Mouse (Mus musculus): ENCODE measurements around the gene Plekhg1. TPM values are rescaled to one million over a fixed set of nuclear protein-coding genes. Genes with fewer than 3 reads are reported as not detected.

The Plekhg1 gene
- polyA plus RNA-seq, 1 experiment from 2014 or later: 16.1 TPM

DNA sequence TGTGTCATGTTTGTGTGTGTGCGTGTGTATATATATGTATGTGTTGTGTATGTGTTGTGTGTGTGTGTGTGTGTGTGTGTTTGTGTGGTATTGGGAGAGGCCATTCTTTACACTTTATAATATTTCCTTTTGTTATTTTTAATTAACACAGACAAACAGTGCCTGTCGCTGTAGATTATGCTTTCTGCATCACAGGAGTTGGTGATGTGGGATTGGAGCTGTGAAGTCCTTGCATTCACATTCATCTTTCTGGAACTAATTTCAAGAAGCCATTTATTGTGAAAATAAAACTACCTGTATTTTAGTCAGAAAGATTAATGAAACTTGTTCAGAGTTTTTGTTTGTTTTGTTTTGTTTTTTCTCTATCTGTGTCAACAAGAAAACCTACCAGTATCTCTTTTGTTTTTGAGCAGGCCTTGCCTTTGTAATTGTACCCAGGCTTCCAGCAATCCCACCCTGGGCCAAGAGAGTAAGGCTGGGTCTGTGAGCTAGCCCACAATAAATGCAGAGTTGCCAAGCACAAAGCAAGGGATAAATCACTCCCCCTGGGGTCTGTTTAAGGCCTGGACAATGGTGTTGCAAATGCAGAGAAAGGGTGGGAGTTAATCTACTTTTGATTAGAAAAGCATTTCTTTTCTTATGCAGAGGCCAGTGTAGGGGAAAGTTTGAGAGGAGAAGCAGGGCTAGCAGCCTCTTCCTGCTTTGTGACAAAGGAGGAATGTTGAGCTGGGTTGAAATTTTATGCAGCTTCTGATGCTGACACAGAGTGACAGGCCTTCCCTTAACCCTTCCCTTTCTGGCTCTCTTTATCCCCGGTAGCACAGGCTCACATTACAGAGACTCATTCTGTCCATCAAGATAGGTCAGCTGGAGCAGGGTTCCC is 151.5 kb downstream of the Plekhg1 start:
- Histone ChIP-seq H3K4me2 (no peak overlapping the region), H3K36me3 (no peaks in the 10 kb centered on the region), H3K27me3 (no peaks in the 10 kb centered on the region), H3K9me3 (no peaks in the 10 kb centered on the region), H3K4me1 (replicated peaks) (peaks cover 18% of the 10 kb centered on the region), H3K4me3 (replicated peaks) (no peak overlapping the region), H3K9ac (replicated peaks) (0 out of 2 replicates have a peak overlapping the region, but pooled peaks have one; percentile 23), H3K27ac (peak overlapping the region; percentile 74)
- ATAC-seq (ENCODE audit: insufficient number of reproducible peaks, insufficient read depth, low FRiP score, low TSS enrichment, low read depth): no peak; the same call in 1 of the 2 replicates
- WGBS: 42% methylated on average over 3 of the region's 3 CpGs

DNA sequence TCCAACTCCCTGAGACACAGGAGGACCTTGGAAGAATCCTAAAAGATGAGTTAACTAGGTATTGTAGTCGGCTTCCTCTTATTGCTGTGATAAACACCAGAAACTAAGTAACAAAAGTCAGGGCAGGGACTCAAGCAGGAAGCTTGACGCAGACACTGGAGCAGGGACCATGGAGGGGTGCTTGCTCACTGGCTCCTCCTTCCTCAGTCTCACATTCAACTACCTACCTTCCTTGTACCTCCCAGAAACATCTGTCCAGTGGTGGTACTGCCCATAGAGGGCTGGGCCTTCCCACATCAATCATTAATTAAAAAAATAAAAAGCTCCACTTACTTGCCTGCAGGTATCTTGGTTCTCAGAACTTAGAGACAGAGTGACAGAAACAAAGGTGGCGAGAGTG is 152.2 kb downstream of the Plekhg1 start:
- WGBS: 53% methylated on average over 3 of the region's 3 CpGs
- peak overlapping the region; percentile 74 for H3K27ac ChIP-seq
- no peak for ATAC-seq (ENCODE audit: insufficient number of reproducible peaks, insufficient read depth, low FRiP score, low TSS enrichment, low read depth)
- no peak overlapping the region for H3K4me3 ChIP-seq (replicated peaks)
- no peaks in the 10 kb centered on the region for H3K9me3 ChIP-seq
- H3K4me1 ChIP-seq (replicated peaks): peaks cover 25% of the 10 kb centered on the region
- H3K27me3 ChIP-seq: no peaks in the 10 kb centered on the region
- H3K4me2 ChIP-seq: no peak overlapping the region
- H3K36me3 ChIP-seq: no peaks in the 10 kb centered on the region
- no peak overlapping the region for H3K9ac ChIP-seq (replicated peaks)

DNA sequence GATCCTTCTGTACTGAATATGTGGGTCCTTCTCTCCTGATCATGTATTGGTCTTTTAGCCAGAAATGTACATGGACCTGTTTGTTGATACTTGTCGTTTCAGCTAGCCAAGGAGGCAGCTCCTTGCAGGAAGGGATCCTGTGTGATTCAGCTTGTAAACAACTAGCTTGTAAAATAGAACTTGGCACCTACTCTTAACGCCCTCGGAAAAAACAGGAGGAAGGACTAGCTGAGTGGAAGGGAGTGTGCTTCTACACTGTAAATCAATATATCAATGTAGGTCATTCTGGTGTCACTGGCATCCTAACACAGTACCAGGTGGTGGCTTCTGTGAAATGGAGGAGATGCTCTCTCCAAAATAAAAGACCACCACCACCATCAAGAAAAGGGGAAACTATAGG is 157.9 kb downstream of the Plekhg1 start:
- WGBS: 21% methylated on average over 3 of the region's 3 CpGs
- no peak for ATAC-seq (ENCODE audit: insufficient number of reproducible peaks, insufficient read depth, low FRiP score, low TSS enrichment, low read depth)

DNA sequence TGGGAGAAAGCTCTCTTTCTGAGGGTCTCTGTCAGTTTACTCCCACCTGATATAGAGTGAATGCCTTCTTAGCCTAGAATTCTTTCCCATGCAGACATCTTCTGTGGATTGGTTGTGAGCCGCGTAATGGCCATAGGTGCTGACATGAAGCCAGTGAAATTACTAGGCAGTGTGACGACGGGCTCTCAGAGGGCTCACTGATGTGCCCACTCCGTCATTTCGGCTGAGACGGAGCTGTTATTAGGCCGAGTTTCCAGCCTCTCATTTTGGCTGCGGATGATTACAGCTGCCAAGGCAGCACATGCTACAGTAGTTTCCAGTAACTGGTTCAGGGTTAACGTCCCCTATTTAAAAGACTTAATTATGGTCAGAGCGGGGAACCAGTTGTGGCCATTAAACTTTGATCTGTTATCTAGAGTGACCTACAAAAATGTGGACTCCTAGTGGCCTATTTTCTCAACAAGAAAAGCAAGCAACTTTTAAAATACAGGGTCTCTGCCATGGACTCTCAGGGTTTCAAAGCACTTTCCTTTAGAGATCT is 160.3 kb downstream of the Plekhg1 start:
- no peak for ATAC-seq (ENCODE audit: insufficient number of reproducible peaks, insufficient read depth, low FRiP score, low TSS enrichment, low read depth)
- 45% methylated on average over 11 of the region's 11 CpGs for whole genome bisulfite sequencing

More for the DNA sequence above, 157.9 kb downstream of the Plekhg1 start:
- Histone ChIP-seq H3K9ac (replicated peaks) (no peak overlapping the region), H3K27ac (no peak overlapping the region), H3K4me1 (replicated peaks) (peaks cover 8% of the 10 kb centered on the region), H3K4me3 (replicated peaks) (no peak overlapping the region), H3K4me2 (no peak overlapping the region), H3K9me3 (no peaks in the 10 kb centered on the region), H3K27me3 (no peaks in the 10 kb centered on the region), H3K36me3 (no peaks in the 10 kb centered on the region)

DNA sequence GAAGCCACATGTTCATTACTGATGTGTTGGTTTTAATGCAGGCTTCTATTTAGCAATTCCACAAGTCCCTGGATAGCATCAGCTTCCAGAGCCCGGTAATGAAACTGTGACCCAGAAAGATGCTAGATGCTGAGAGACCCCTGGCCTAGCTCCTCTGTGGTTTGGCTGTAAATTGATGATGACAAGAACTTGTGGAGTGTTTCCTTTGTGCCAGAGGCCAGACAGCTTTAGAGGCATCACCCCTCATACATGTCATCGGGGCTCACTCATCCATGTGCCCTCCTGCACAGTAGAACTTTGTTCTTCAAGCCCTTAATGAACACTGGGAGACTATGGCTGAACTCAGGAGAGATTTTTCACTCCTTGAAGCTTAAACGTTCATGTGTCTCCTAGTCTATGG is 165.6 kb downstream of the Plekhg1 start:
- Histone ChIP-seq H3K4me3 (replicated peaks) (no peak overlapping the region), H3K9ac (replicated peaks) (no peak overlapping the region), H3K36me3 (no peaks in the 10 kb centered on the region), H3K4me2 (no peak overlapping the region), H3K9me3 (no peaks in the 10 kb centered on the region), H3K4me1 (replicated peaks) (no peaks in the 10 kb centered on the region; the same call in 1 of the 2 replicates), H3K27me3 (no peaks in the 10 kb centered on the region), H3K27ac (no peak overlapping the region)
- 85% methylated on average over 3 of the region's 3 CpGs for WGBS
- no peak for ATAC-seq (ENCODE audit: insufficient number of reproducible peaks, insufficient read depth, low FRiP score, low TSS enrichment, low read depth)

More for the DNA sequence above, 160.3 kb downstream of the Plekhg1 start:
- no peaks in the 10 kb centered on the region for H3K36me3 ChIP-seq
- peaks cover 8% of the 10 kb centered on the region for H3K4me1 ChIP-seq (replicated peaks)
- H3K27ac ChIP-seq: no peak overlapping the region
- no peak overlapping the region for H3K4me3 ChIP-seq (replicated peaks)
- no peaks in the 10 kb centered on the region for H3K27me3 ChIP-seq
- no peak overlapping the region for H3K4me2 ChIP-seq
- H3K9me3 ChIP-seq: no peaks in the 10 kb centered on the region
- H3K9ac ChIP-seq (replicated peaks): no peak overlapping the region

DNA sequence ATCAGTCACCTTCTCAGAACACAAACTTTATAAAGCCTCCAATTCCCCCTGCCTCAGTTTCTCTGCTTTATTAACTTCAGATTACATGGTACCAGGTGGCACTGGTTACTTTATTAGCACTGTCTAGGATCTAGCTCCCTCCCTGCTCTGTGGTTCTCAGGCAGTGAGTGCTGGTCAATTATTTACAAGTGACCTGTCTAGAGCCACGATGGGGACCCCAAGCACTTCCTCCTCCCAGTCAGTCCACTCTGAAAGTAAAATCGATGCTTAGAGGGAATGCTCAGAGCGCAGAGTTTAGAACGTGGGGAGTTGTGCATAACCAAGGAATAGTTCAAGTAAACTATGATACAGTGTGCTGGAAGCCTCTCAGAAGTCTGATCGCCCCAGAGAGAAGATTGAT is 173.9 kb downstream of the Plekhg1 start:
- no peaks in the 10 kb centered on the region for H3K27me3 ChIP-seq
- H3K9me3 ChIP-seq: no peaks in the 10 kb centered on the region
- H3K4me3 ChIP-seq (replicated peaks): no peak overlapping the region
- H3K4me2 ChIP-seq: no peak overlapping the region
- ATAC-seq (ENCODE audit: insufficient number of reproducible peaks, insufficient read depth, low FRiP score, low TSS enrichment, low read depth): no peak
- H3K36me3 ChIP-seq: no peaks in the 10 kb centered on the region
- H3K9ac ChIP-seq (replicated peaks): no peak overlapping the region
- H3K4me1 ChIP-seq (replicated peaks): no peaks in the 10 kb centered on the region
- 73% methylated on average over 5 of the region's 5 CpGs for WGBS
- H3K27ac ChIP-seq: no peak overlapping the region

DNA sequence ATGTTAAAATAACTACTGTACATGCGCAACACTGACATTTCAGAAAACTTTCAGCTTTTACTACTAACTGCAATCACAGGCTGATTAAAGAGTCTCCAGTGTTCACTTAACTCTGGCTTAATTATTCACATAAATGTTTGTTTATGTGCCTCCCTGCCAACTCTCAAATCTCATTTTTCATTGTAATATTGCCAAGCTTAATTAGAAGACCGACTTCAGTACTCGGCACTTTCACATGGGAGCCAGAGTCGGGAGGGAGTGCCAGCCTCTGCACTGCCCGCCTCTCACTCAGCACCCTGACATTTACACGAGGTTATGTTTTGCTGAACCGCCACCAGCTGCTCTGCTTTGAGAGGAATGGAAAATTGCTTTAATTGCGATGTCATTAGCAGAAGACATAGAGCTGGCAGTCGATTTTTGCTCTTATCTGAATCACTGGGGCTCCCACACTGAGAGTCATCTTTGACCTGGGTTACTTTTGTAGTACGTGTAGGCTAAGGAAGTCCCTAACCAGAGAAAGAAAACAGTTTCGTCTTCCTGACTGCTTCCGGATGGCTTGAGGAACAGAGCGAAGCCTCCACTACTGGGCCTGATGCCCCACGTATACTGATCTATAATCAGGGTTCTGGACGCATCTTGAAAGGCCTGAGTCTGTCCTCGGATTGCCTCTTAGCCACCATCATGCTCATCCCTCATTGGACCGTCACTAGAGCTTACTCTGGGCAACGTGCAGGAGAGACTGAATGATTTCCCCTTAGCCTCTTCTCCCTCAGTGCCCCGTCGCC is 180.4 kb downstream of the Plekhg1 start:
- WGBS: 76% methylated on average over 20 of the region's 20 CpGs
- no peaks in the 10 kb centered on the region for H3K27me3 ChIP-seq
- H3K4me3 ChIP-seq (replicated peaks): no peak overlapping the region
- no peaks in the 10 kb centered on the region; the same call in 1 of the 2 replicates for H3K36me3 ChIP-seq
- H3K9me3 ChIP-seq: no peaks in the 10 kb centered on the region
- H3K4me2 ChIP-seq: no peak overlapping the region
- H3K9ac ChIP-seq (replicated peaks): no peak overlapping the region
- no peak overlapping the region for H3K27ac ChIP-seq
- no peaks in the 10 kb centered on the region for H3K4me1 ChIP-seq (replicated peaks)
- ATAC-seq (ENCODE audit: insufficient number of reproducible peaks, insufficient read depth, low FRiP score, low TSS enrichment, low read depth): no peak

DNA sequence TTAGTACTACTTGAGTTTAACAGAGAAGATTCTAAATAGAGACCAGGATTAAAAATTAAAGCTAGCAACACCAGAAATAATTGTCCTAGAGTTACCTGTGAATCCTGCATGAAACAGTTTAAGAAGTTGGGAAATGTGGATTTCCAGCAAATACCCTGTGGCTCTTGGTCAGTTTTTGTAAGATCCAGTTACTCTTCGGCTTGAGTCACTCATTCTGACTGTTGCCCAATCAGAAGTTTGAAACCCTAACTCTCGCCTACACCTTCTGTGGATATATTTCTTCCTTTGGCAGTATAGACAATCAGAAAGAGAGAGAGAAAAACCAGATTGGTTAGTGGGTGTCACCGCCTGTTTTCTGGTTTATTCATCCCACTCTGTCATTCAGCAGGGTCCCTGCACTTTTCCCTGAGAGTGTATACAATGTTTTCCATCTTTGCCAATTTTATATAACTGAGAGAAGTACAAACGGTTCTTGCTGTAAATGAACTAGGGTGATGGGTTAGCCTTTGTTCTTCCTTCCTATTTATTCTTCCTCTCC is 187.9 kb downstream of the Plekhg1 start:
- no peak overlapping the region for H3K4me3 ChIP-seq (replicated peaks)
- H3K27me3 ChIP-seq: no peaks in the 10 kb centered on the region
- 73% methylated on average over 4 of the region's 4 CpGs for WGBS
- no peak overlapping the region for H3K9ac ChIP-seq (replicated peaks)
- ATAC-seq (ENCODE audit: insufficient number of reproducible peaks, insufficient read depth, low FRiP score, low TSS enrichment, low read depth): no peak
- H3K9me3 ChIP-seq: no peaks in the 10 kb centered on the region
- H3K4me2 ChIP-seq: no peak overlapping the region
- H3K27ac ChIP-seq: no peak overlapping the region
- no peaks in the 10 kb centered on the region for H3K4me1 ChIP-seq (replicated peaks)
- H3K36me3 ChIP-seq: 0 out of 2 replicates have a peak, but pooled peaks cover 5% of the 10 kb centered on the region

DNA sequence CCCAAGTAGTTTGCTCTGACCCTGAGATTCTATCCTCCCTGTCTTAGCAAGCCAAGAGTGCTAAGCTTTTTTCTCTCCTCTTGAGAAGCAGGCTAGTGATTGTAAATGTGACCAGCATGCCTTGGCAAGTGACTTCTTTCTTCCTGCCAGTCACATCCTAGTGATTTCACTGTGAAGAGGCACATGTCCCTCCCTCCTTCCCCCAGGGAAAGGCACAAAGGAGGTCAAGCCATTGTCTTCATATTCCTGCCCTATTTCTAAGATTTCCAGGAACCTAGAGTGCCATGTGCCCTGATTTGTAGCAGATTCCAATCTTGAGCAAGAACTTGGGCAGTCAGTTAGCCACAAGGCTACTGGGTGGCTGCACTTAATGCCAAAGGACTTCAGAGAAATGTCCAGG is 191.7 kb downstream of the Plekhg1 start:
- ATAC-seq (ENCODE audit: insufficient number of reproducible peaks, insufficient read depth, low FRiP score, low TSS enrichment, low read depth): no peak
- Histone ChIP-seq H3K4me1 (replicated peaks) (no peaks in the 10 kb centered on the region; the same call in 1 of the 2 replicates), H3K27ac (no peak overlapping the region), H3K9me3 (no peaks in the 10 kb centered on the region), H3K27me3 (no peaks in the 10 kb centered on the region), H3K9ac (replicated peaks) (no peak overlapping the region), H3K4me2 (no peak overlapping the region), H3K36me3 (0 out of 2 replicates have a peak, but pooled peaks cover 5% of the 10 kb centered on the region), H3K4me3 (replicated peaks) (no peak overlapping the region)

DNA sequence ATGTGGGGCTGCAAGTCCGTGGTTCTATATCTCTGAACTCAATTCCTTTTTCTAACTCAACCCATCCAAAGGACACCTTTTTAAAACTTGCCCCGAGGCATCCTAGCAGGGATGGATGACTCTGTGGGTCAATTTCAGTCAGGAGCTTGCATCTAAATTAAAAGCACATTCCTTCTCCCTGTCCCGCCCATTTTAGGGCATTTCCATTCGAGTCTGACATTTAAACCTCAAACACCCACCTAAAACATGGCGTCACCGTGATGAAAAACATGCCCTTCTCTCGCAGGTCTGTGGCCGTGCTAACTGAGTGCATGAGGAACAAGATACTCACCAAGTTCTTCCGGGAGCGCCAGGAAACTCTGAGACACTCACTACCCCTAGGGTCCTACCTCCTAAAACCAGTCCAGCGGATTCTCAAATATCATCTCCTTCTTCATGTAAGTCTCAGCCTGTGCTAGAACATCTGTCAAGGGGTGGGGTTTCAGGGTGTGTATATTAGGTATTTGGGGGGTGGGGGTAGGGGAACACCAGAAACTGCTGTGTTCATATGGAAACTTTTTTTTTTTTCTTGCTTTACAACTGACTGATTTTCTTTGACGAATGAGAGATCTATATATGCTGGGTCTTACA is 193.3 kb downstream of the Plekhg1 start:
- H3K4me1 ChIP-seq (replicated peaks): no peaks in the 10 kb centered on the region; the same call in 1 of the 2 replicates
- H3K27me3 ChIP-seq: no peaks in the 10 kb centered on the region
- no peak overlapping the region for H3K4me3 ChIP-seq (replicated peaks)
- WGBS: 43% methylated on average over 12 of the region's 12 CpGs
- no peak overlapping the region for H3K4me2 ChIP-seq
- H3K36me3 ChIP-seq: peaks cover 5% of the 10 kb centered on the region; the same call in 1 of the 2 replicates
- ATAC-seq (ENCODE audit: insufficient number of reproducible peaks, insufficient read depth, low FRiP score, low TSS enrichment, low read depth): no peak
- H3K9me3 ChIP-seq: no peaks in the 10 kb centered on the region
- no peak overlapping the region for H3K27ac ChIP-seq
- no peak overlapping the region for H3K9ac ChIP-seq (replicated peaks)

All from limb, embryonic 12.5 days (tissue).